Mouse (Mus musculus) frontal cortex, postnatal 14 days (tissue): Measurements from ENCODE around the gene Otud1.

ENCODE experiments used
- DNase-seq, 2 experiments: peaks; one replicate each; pipeline ENCODE4 v3.0.0; 2022; ENCODE audit warnings: low spot score in 2 of 2

Gene Otud1

DNA sequence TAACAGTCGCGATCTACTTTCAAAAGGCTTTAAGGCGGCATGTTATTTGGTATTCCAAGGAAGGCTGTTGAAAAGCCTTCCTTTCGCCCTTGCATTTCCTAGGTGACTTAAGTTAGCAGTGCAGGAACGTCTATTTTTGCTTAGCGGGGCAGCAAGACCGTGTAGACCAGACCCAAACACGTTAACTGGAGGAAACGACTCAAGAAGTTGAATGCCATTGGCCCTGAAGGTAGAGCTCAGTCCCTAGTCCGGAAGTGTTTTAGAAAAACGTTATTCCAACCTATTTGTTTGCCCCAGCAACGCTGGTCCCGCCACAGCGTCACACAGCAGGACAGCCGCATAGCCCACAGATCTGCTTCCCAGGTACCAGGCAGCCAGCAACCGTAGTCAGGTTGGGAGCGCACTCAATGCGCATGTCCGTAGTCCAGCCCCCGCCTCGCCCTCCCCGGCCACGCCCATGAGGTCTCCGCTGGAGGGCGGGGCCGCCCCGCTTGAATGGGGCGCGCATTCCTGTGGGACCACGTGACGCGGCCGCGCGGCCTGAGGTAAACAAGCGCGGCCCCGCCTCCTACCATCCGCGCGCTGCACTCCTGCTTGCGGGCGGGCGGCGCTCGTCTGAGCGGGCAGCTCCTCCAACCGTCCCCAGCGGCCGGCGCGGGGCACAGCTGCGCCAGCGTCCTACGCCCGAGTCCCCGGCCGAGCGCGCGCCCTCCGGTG lies at the start of gene Otud1:
TSS of gene Otud1 (plus strand) at position 595 of the 717 bp plus-strand sequence.
- peak; percentile 89 to 94 for DNase-seq

DNA sequence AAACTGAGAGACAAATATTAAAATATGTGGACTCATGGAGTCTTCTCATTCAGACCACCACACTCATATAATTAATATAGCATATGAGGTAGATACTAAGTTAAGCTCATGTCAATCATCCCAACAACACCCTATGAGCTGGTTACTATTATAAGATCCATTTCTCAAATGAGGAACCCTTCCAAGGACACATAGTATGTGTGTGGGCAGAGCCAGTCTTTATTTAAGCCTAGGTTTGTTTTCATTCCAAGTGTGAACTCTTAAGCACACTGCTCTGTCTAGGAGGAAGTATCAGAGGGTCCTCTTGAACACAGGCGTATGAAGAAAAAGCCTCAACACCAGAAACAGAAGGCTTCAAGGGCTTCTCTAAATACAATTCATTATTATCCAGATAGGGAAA lies 49.7 kb upstream of the Otud1 start:
- no peak for DNase-seq

DNA sequence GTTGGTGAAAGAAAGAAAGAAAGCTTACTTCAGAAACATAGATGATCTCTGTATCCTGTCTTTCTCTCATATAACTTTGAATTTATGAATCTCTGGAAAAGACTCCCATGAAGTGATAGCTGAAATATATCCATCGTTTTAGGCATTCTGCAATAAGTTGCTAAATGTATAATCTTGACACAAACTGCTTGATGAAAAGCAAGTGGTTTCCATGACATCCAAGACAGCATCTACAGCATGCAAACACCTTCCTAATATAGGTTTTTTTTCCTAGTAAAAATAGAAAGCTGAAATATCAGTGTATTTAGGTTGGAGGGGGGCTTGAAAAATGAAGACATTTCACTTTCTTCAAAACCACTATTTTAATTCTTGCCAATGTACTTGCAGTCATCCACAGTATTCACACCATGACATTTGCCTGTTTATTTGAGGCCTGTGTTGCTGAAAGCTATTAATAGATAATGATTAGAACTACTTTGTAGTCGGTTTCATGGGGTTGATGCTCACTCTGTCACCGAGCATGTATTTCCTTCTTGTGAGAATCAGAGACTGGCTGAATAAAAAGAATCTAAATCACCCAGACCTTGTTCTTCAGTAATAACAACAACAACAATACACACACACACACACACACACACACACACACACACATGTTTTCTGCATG lies 49.0 kb upstream of the Otud1 start:
- DNase-seq, result no peak

DNA sequence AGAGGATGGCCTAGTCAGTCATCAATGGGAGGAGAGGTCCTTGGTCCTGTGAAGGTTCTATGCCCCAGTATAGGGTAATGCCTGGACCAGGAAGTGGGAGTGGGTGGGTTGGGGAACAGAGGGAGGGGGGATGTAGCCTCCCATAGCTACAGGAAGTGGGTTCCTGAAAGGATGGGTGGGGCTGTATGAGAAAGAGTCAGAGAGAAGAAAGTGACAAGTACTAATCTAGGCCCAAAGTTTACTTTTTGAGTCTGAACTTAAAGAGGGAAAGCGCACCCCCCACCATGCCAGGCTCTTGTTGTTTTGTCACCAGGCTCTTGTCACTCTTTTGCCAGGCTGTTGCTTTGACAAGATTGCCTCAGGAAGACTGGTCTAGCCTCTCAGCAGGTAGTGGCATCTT lies 35.5 kb upstream of the Otud1 start:
- no peak for DNase-seq

DNA sequence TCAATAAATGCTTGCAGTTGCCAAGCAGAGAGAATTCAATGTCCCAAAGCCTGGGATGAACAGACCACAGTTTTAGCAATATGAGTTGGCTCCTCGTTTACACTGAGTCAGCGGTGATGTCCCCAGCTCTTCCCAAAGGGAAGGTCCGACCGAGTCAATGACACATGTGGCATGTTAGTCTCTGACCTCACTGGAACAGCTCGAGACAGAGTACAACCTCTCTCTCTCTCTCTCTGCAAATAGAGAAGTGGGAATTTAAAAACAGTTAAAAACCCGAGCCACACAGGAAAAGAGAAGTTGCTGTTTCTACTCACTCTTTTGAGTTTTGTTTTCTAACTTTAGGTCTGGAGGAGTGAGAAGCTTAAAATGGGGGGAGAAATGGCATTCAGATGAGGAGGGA lies 30.5 kb upstream of the Otud1 start:
- no peak for DNase-seq

DNA sequence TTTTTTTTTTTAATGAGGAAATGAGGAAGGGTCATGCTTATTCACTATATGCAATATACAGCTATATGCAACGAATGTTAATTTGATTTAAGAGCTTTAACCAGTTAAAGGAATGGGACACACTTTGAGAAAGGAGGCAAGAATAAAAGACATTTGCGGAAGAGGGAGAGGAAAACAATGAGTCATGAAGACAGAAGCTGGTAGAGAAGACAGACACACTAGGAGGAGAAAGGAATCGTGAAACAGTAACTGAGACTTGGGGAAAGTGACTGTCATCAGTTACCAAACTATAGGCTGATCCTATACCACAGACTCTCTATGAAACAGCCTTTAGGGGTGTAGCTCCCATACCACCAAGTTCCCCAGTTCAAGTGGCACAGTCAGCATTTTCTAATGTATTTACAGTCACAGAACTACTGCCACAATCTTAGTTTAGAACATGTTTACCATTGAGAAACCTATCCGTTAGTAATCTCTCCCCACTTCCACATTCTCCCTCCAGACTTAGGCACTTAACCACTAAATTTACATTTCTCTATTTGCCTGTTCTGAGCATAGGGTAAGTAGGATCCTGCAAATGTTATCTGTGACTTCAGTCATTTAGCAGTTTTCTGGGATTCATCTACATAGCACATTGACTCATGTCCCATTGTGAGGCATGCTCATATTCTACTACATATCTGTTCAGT lies 29.5 kb upstream of the Otud1 start:
- DNase-seq, result no peak

DNA sequence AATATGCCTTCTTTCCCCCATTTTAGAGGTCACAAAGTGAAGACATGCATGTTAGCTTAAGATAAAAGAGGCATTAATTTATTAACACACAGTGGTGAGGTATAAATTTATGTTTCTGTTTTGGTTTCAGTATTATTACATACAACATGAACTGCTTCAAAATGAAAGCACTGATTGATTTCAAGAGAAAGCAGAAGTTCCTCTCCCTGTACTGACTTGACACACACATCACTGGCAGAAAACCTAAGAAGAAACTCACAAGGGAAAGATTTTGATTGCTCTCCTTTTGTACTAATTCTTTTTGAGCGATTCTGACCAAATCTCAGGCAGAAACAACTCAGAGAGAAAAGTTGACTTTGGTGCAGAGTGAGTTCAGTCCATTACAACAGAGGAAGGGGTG lies 27.0 kb upstream of the Otud1 start:
- no peak for DNase-seq

DNA sequence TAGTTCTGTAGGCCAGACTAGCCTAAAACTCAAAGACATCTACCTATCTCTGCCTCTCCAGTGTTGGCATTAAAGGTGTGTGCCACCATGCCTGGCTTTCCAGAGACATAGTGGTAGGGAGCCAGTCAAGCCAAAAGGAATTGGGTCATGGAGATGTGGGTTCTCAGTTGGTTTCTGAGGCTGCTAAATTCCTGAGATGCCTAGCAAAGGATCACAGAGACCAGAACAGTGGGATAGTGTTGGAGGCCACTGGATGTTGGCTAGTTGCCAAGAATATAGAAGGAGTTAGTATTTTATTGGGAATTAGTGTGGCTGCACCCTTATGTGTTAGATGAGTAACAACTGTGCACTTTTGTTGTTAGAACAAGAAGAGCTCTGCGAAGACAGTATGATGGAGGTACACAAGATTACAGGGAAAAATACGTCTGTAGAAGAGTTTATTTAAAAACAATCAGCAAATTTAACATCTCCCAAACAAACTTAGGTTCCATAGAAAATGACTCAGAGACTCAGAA lies 24.1 kb upstream of the Otud1 start:
- DNase-seq, result no peak

DNA sequence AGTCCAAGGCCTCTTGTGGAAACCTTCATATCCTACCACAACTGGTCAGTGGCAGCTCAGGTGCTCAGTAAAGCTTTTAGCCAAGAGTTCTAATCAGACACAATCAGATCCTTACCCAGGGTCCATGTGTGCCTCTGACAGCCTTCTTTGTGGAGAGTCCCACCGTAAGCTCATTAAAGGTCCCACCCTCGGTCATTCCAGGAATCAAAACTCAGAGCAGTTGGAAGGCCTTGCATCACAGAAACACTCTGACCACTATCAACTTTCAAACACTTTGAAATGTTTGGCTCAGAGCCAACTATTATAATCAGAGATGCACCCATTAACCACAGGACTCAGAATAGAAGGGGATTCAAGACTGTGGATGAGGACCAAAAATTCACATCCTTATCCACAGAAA lies 12.4 kb upstream of the Otud1 start:
- DNase-seq, result no peak

DNA sequence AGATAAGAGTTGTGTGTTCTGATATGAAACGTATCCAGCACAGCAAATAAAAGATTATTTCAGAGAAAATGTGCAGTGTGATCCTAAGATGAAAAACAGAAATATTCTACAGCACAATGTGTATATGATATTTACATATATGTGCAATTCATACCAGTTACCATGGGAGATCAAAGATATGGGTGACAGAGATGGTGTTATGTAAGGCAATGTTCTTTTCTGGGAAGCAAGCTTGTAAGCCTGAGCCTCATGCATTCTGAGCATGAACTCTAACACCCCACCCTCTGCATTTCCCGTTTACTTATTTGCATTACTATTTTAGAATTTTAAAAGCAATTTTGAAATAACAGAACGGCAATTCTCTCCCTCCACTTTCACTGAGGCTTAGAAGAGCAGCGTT lies 11.4 kb upstream of the Otud1 start:
- DNase-seq, result no peak

DNA sequence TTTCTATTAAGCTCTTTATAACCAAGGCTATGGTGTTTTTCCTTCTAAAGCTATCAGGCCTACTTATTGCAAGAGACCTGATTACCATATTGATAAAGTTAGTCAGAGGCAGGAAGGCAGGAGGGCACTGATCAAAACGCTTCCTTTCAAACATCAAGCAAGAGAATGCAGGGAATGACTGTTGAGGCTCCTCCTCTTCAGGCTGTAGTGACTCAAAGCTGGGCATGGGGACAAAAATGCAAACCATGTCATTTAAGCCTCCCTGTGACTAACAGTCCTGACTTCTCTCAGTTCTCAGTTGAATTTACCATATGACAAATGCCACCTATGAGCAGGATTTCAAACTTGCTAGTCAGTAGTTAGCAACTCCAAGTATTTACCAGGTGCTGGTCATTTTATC lies 10.6 kb upstream of the Otud1 start:
- no peak for DNase-seq

DNA sequence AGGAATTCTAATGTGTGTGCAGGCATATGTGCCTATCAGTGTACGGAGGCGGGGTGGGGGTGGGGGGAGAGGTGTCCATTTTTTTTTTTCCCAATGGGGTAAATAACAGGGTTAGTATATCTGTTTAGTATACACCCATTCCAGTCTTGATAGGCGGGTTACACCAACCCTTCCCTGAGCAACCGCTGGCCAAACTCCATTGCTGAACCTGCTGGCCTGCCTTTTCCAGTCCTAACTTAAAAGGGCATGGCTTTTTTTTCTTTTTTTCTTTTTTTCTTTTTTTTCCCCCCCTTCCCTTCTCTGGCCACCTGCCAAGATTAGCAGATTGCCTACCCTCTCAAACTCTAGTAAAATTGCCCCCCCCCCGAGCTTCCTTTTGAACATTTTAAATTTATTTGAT lies 1.1 kb upstream of the Otud1 start:
- DNase-seq, result no peak

DNA sequence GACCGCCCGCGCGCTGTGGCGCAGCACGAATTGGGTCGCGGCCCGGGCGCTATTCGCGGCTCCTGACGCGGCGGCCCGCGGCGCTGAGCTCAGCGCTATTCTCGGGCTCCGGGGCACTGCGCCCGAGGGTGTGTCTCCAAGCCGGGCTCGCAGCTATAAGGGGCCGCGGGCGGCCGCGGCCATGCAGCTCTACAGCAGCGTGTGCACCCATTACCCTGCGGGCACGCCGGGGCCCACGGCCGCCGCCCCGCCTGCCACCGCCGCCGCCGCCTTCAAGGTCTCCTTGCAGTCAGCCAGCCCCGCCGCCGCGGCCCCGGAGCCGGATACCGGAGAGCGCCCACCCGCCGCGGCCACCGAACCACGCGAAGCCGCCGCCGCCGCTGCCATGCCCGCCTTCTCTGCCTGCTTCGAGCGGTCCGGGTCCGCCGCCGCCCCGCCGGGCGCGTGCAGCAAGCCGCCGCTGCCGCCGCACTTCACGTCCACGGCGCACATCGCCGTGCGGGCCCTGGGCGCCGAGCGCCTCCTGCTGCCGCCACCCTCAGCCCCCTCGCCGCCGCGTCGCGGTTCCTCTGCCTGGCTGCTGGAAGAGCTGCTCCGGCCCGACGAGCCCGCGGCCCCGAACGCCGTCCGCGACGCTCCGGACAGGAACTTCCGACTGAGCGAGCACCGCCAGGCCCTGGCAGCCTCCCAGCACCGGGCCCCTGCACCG lies 483 bp downstream of the Otud1 start:
- peak; percentile 27 to 40 for DNase-seq

DNA sequence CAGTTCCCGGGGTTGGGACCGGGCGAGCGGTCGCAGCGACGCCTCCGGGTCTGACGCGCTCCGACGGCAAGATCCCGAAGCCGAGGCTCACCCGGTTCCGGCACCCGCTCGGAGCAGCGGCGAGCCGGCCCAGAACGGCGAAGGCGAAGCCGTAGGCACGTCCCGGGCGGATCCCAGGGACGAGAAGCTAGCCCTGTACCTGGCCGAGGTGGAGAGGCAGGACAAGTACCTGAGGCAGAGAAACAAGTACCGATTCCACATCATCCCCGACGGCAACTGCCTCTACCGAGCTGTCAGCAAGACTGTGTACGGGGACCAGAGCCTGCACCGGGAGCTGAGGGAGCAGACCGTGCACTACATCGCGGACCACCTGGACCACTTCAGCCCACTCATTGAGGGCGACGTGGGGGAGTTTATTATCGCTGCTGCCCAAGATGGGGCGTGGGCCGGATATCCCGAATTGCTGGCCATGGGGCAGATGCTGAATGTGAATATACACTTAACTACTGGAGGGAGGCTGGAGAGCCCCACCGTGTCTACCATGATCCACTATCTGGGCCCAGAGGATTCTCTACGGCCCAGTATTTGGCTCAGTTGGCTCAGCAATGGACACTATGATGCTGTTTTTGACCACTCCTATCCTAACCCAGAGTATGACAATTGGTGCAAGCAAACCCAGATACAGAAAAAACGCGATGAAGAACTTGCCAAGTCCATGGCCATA lies 1.3 kb downstream of the Otud1 start:
- DNase-seq, result peak; percentile 20 to 37

DNA sequence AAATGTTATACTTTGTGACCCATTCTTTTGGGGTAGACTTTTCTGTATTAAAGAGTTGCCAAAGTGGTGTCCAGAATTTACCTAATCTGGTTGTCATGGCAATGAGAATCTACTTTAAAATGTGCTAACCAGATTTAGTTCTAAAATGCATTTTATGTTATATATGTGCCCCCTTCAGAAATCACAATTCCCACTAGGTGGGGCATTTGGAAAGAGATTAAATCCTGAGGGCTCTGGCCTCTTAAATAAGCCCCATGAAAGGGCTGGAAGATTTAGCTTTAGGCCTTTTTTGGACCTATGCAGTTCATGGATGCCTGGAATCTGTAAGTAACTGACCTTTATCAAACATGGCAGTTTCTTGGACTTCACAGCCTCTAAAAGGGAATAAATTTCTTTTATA lies 3.3 kb downstream of the Otud1 start:
- no peak for DNase-seq

DNA sequence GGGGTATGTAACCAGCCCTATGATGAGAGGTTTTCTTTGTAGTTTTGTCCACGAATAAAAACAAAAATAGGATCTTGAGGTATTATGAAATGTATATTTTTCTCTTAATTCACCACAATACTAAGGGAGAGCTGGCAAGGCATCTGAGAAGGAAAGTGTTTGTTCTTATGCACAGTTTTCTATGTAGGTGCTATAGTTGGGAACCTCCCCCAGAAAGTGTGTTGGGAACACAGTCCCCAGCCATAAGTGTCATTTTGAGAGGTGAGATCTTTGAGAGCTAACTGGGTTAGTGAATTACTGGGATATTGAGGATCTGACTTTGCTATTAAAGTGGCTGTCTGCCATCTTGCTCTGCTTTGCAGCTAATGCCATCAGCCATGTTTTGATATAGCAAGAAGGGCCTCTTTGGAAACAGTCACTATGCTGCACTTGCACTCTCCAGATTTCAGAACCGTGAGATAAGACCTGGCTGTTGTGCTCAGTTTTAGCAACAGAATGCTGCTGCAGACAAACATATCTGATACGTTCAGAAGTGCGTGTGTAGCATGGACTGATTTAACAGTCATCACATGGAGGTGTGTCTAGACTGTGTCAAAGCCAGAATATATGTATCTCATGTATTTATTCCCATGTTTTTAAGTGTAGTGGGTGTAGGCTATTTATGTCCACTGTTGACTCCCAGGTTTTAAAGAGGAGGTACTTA lies 5.7 kb downstream of the Otud1 start:
- DNase-seq, result no peak

DNA sequence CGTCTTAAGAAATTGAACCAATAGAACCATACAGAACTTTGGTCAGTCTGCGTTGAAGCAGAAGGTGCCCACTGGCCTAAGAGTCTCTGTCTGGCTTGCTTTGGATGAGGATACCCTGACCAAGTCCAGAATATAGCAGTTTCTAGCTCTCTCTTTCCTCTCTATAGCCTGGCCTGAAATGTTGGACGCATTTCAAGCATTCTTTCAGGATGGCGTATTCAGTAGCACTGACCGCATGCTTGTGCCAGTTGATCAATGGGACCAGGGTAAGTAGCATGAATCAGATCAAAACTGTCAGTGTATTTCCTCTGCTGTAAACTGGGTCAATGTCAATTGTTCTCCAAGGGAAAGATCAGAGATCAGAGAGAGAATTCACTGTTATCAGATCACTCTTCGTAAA lies 6.6 kb downstream of the Otud1 start:
- DNase-seq, result no peak

DNA sequence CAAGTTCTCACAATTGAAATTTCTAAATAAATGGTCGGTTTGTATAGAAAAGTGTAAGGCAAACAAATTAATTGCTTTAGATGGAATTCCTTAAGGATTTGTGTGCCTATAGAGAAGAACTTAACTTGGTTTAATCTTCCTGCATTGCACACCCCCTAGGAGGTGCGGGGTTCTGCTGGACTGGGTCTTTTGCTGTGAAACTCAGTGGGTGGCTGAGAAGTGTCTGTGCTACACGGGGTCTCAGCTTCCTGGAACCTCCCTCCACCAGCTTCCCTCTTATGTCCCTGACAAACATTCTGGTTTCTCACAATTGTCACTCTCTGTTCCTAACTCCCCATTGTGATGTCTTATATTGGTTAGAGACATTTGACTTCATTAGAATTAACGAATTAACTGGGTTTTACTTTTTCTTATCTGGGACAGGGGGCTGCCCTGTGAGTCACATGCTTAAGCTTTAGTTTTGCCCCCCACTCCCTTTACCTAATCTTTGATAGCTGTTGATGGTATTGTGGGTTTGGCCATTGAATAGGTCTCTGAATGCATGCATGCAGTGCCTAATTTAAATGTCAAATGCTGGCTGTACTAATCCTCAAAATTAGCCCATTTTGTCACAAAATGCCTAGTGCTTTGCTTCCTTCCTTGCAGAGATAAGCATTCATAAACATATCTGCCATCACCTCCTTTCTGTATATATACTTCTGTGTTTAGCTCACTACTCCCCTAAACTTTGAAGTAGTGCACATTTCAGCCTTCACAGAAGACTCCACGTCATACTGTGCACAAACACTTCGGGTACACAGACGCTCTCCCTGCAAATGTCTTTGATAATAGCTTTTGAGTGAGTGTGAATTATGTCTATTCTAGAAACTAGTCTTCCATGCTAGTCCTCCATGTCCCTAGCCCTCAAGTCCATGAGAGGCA lies 7.3 kb downstream of the Otud1 start:
- DNase-seq, result no peak

DNA sequence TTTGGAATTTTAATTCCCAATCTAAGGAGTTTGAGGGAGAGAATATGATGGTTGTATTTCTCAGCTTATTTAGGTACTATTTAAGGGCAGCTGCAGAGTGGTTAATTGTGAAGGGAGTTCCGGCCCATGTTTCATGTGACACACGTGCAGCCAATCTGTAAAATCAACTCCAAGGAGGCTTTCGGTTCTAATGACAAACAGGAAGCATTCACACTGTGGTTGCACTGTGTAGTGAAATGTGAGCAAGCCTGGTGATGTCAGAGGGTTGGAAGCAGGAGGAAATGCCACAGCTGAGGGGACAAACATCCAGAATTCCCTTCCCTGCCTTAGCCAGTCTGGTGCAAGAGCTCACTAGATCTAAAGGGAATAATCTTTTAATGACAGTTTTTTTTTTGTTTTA lies 8.3 kb downstream of the Otud1 start:
- no peak for DNase-seq
